Mouse (Mus musculus): ENCODE measurements around the gene Gatad2a.

DNA sequence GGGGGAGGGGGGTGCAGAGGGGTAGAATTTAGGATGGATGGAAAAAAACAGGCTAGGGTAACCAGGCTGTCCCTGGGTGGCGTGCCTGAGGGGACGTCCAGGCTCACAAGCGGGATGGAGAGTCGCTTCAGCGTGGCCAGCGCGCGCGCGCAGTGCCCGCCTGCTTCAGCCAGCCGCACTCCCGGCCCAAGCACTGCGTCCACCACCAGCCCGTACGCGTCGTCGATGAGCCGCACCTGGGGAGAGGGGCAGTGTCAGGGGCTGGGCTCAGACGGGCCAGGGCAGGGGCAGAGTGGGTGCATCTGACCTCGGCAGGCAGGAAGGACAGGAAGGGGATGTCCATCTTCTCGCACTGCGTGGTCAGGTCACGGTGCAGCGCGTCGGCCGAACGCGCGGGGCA, 107.3 kb downstream of the Gatad2a start:
- TF ChIP-seq CTCF (IDR thresholded peaks at IDR 0.05; ENCODE audit: borderline replicate concordance, insufficient read depth, low read length) (no peak), POLR2A (IDR thresholded peaks at IDR 0.05; ENCODE audit: low read depth, low read length) (no peak)
